In genomic region chrX:38564542-38565175, GRCm38 (mm10) we compare ENCODE assay signal across 8 mouse cellular contexts. TPM values are rescaled to one million over a fixed set of nuclear protein-coding genes. Genes with fewer than 3 reads are reported as not detected.
A peak's percentile ranks its signal among the peaks of the same experiment; 100 is the strongest.
DNase-seq lines count a peak whose midpoint lies in the region; ATAC-seq and TF ChIP-seq lines count a peak whose summit lies in the region.

No protein-coding gene starts in this region.

- no peak for TF ChIP-seq CTCF in CH12.LX (conservative IDR thresholded peaks at IDR 0.05 in 1 of 2, IDR thresholded peaks at IDR 0.05 in 1 of 2; ENCODE audit: low read depth in 2 of 2, low read length in 2 of 2)
- no peak for TF ChIP-seq CTCF in liver, postnatal 0 days (IDR thresholded peaks at IDR 0.05; ENCODE audit: low read depth)

- peaks cover 0 to 10% of the 10 kb centered on the region in 2 experiments for H3K36me3 ChIP-seq in CH12.LX (replicated peaks in 1 of 2; ENCODE audit: control insufficient read depth in 1 of 2, insufficient read depth in 1 of 2, low read length in 1 of 2)
- H3K36me3 ChIP-seq in forebrain, embryonic 12.5 days (replicated peaks), result 0 out of 2 replicates have a peak, but pooled peaks cover 5% of the 10 kb centered on the region
- H3K36me3 ChIP-seq in liver, postnatal 0 days (replicated peaks; ENCODE audit: insufficient read depth, low read length), result peaks cover 3% of the 10 kb centered on the region; the same call in 1 of the 2 replicates
- H3K36me3 ChIP-seq in neural tube, embryonic 14.5 days (ENCODE audit: control insufficient read depth, insufficient read depth, low read length), result no peaks in the 10 kb centered on the region

- TF ChIP-seq RAD21 in CH12.LX (IDR thresholded peaks at IDR 0.05; ENCODE audit: low read depth, low read length), result no peak

- H3K4me2 ChIP-seq in CH12.LX (ENCODE audit: insufficient read depth, low read depth, poor library complexity, severe bottlenecking), result no peak overlapping the region
- H3K4me2 ChIP-seq in forebrain, embryonic 12.5 days, result peak overlapping the region; percentile 62
- peak overlapping the region; percentile 80 for H3K4me2 ChIP-seq in liver, postnatal 0 days (ENCODE audit: low read depth, low read length)
- H3K4me2 ChIP-seq in neural tube, embryonic 14.5 days (ENCODE audit: low read depth, low read length), result peak overlapping the region; percentile 68

- peak overlapping the region; percentile 50 for H3K27ac ChIP-seq in CH12.LX (ENCODE audit: insufficient read depth, low read depth)
- H3K27ac ChIP-seq in forebrain, embryonic 12.5 days, result peak overlapping the region; percentile 88
- H3K27ac ChIP-seq in liver, postnatal 0 days (ENCODE audit: low read depth), result peak overlapping the region; percentile 98
- H3K27ac ChIP-seq in neural tube, embryonic 14.5 days (ENCODE audit: low read depth, low read length), result peak overlapping the region; percentile 78

- dilution Hi-C loops in CH12.LX (cut with MboI; ENCODE audit: extremely low pct_ligation_motif_present, extremely low pct_unique_long_range_greater_than_20kb, low sequenced_read_pairs), result no loop called here

- WGBS in forebrain, embryonic 12.5 days, result 11% methylated on average over 18 of the region's 52 CpGs
- WGBS in large intestine, adult 2 months, result 15% methylated on average over 48 of the region's 52 CpGs
- WGBS in liver, postnatal 0 days (ENCODE audit: insufficient replicate concordance), result 17% methylated on average over 32 of the region's 52 CpGs
- WGBS in neural tube, embryonic 14.5 days, result 10% methylated on average over 31 of the region's 52 CpGs

- TF ChIP-seq EP300 in CH12.LX (IDR thresholded peaks at IDR 0.05; ENCODE audit: low read length), result no peak
- no peak for TF ChIP-seq EP300 in liver, postnatal 0 days (IDR thresholded peaks at IDR 0.05; ENCODE audit: low read depth)

- H3K4me3 ChIP-seq in CH12.LX (replicated peaks in 1 of 3; ENCODE audit: low read depth in 2 of 3, low read length in 2 of 3, poor library complexity in 1 of 3), result peak overlapping the region; percentile 54 to 76 (median 63)
- peak overlapping the region; percentile 46 for H3K4me3 ChIP-seq in forebrain, embryonic 12.5 days (replicated peaks)
- peak overlapping the region; percentile 78 for H3K4me3 ChIP-seq in liver, postnatal 0 days (ENCODE audit: low read depth, low read length)
- H3K4me3 ChIP-seq in neural tube, embryonic 14.5 days (ENCODE audit: low read depth, low read length), result peak overlapping the region; percentile 47

- no peaks in the 10 kb centered on the region for H3K27me3 ChIP-seq in CH12.LX (replicated peaks)
- H3K27me3 ChIP-seq in forebrain, embryonic 12.5 days, result no peaks in the 10 kb centered on the region
- H3K27me3 ChIP-seq in liver, postnatal 0 days (ENCODE audit: insufficient read depth, low read length), result no peaks in the 10 kb centered on the region
- H3K27me3 ChIP-seq in neural tube, embryonic 14.5 days (ENCODE audit: control insufficient read depth, insufficient read depth, low read length), result no peaks in the 10 kb centered on the region

- in situ Hi-C loops in CH12.LX (cut with MboI; ENCODE audit: low pct_ligation_motif_present, low pct_unique_long_range_greater_than_20kb, low sequenced_read_pairs), result no loop called here

- H3K79me2 ChIP-seq in CH12.LX (replicated peaks; ENCODE audit: control insufficient read depth, extremely low read depth, insufficient read depth, poor library complexity, severe bottlenecking), result peaks cover 18% of the 10 kb centered on the region

- no peaks in the 10 kb centered on the region for H3K9me3 ChIP-seq in CH12.LX (replicated peaks; ENCODE audit: low read length)
- H3K9me3 ChIP-seq in forebrain, embryonic 12.5 days, result no peaks in the 10 kb centered on the region
- H3K9me3 ChIP-seq in liver, postnatal 0 days (ENCODE audit: low read length), result no peaks in the 10 kb centered on the region
- H3K9me3 ChIP-seq in neural tube, embryonic 14.5 days (ENCODE audit: control insufficient read depth, low read length), result no peaks in the 10 kb centered on the region

- ATAC-seq in forebrain, embryonic 12.5 days (ENCODE audit: low FRiP score), result peak; percentile 96
- ATAC-seq in liver, postnatal 0 days, result peak; percentile 93
- ATAC-seq in neural tube, embryonic 14.5 days (ENCODE audit: low read depth), result peak; percentile 96

- peak; percentile 57; the same call in 1 of the 2 replicates for TF ChIP-seq POLR2A in CH12.LX (IDR thresholded peaks at IDR 0.05; ENCODE audit: low read depth, low read length)

- DNase-seq in CH12.LX (ENCODE audit: extremely low read depth), result peak; percentile 77
- peak; percentile 57 for DNase-seq in c-Kit-positive CD71-positive TER-119-positive erythroid progenitor cells, embryonic 14.5 days (ENCODE audit: low spot score)
- DNase-seq in heart, postnatal 10 days, result peak; percentile 89
- DNase-seq in large intestine, adult 2 months (ENCODE audit: low read depth, low spot score), result peak; percentile 42
- peak; percentile 88 for DNase-seq in liver, postnatal 0 days
- peak; percentile 89 for DNase-seq in testis, postnatal 10 days (ENCODE audit: low spot score)

- H3K9ac ChIP-seq in CH12.LX (ENCODE audit: insufficient read depth, low read depth), result peak overlapping the region; percentile 78
- H3K9ac ChIP-seq in forebrain, embryonic 12.5 days, result peak overlapping the region; percentile 56
- H3K9ac ChIP-seq in liver, postnatal 0 days (replicated peaks), result peak overlapping the region; percentile 75
- peak overlapping the region; percentile 62 for H3K9ac ChIP-seq in neural tube, embryonic 14.5 days (replicated peaks; ENCODE audit: low read depth, low read length)

- peaks cover 0 to 1% of the 10 kb centered on the region in 2 experiments; a peak in 1 of 4 replicates for H3K4me1 ChIP-seq in CH12.LX (ENCODE audit: control insufficient read depth in 1 of 2, insufficient read depth in 2 of 2)
- H3K4me1 ChIP-seq in forebrain, embryonic 12.5 days, result peaks cover 6% of the 10 kb centered on the region; the same call in 1 of the 2 replicates
- no peaks in the 10 kb centered on the region for H3K4me1 ChIP-seq in liver, postnatal 0 days (ENCODE audit: insufficient read depth)
- H3K4me1 ChIP-seq in neural tube, embryonic 14.5 days (ENCODE audit: control insufficient read depth, insufficient read depth, low read length), result 0 out of 2 replicates have a peak, but pooled peaks cover 2% of the 10 kb centered on the region

- intact Hi-C loops in heart, postnatal 10 days (cut with DNase I), result loop anchor here (5.0 kb wide), 2 partner anchors 38 to 68 kb away; partner anchors contain the start of gene Mcts1

TF ChIP-seq in CH12.LX, 34 proteins besides CTCF, POLR2A, EP300 and RAD21 (continues in another document):
- peak; percentile 26 for TF ChIP-seq NELFE (IDR thresholded peaks at IDR 0.05; ENCODE audit: low read depth, low read length)
- TF ChIP-seq USF1 (IDR thresholded peaks at IDR 0.05; ENCODE audit: low read depth, low read length), result peak; percentile 84
- TF ChIP-seq NRF1 (IDR thresholded peaks at IDR 0.05; ENCODE audit: low read depth, low read length), result peak; percentile 54
- TF ChIP-seq TCF12 (IDR thresholded peaks at IDR 0.05; ENCODE audit: low read depth, low read length), result peak; percentile 41; the same call in 1 of the 2 replicates
- TF ChIP-seq MXI1 (IDR thresholded peaks at IDR 0.05; ENCODE audit: low read depth, low read length), result peak; percentile 51; the same call in 1 of the 2 replicates
- TF ChIP-seq ZC3H11A (IDR thresholded peaks at IDR 0.05; ENCODE audit: low read depth, low read length), result no peak
- no peak for TF ChIP-seq IRF4 (IDR thresholded peaks at IDR 0.05; ENCODE audit: low read depth, low read length)
- peak; percentile 56 for TF ChIP-seq USF2 (conservative IDR thresholded peaks at IDR 0.05; ENCODE audit: low read depth, low read length)
- no peak for TF ChIP-seq RCOR1 (conservative IDR thresholded peaks at IDR 0.05; ENCODE audit: low read depth, low read length)
- TF ChIP-seq BHLHE40 (IDR thresholded peaks at IDR 0.05; ENCODE audit: low read depth, low read length), result peak; percentile 88
- TF ChIP-seq PAX5 (IDR thresholded peaks at IDR 0.05; ENCODE audit: low read length), result no peak
- TF ChIP-seq MAX (IDR thresholded peaks at IDR 0.05; ENCODE audit: low read length), result peak; percentile 54; the same call in 1 of the 2 replicates
- TF ChIP-seq ELF1 (IDR thresholded peaks at IDR 0.05; ENCODE audit: low read depth, low read length), result peak; percentile 75
- no peak for TF ChIP-seq POLR2AphosphoS2 (IDR thresholded peaks at IDR 0.05; ENCODE audit: low read depth, low read length)
- TF ChIP-seq HCFC1 (IDR thresholded peaks at IDR 0.05; ENCODE audit: low read depth, low read length), result peak; percentile 56; the same call in 1 of the 2 replicates
- no peak; the same call in 1 of the 2 replicates for TF ChIP-seq MAZ (IDR thresholded peaks at IDR 0.05; ENCODE audit: low read depth, low read length)
- 0 out of 2 replicates have a peak, but pooled peaks have one; percentile 22 for TF ChIP-seq MYC (IDR thresholded peaks at IDR 0.05; ENCODE audit: low read depth, low read length)
- TF ChIP-seq CHD2 (IDR thresholded peaks at IDR 0.05; ENCODE audit: low read length), result peak; percentile 73; the same call in 1 of the 2 replicates
- TF ChIP-seq E2F4 (IDR thresholded peaks at IDR 0.05; ENCODE audit: insufficient replicate concordance, low read depth, low read length), result no peak
- TF ChIP-seq MAFK (IDR thresholded peaks at IDR 0.05; ENCODE audit: insufficient replicate concordance, low read length), result no peak
- no peak for TF ChIP-seq JUND (conservative IDR thresholded peaks at IDR 0.05; ENCODE audit: low read depth, low read length)

RNA-seq across cellular contexts. Expression of gene Cul4b, which starts 11.3 kb away (rescaled TPM):
- total RNA-seq in CH12.LX (2012; rRNA removed) (17.6 and 23.0 TPM in 2 replicates), CH12.LX (2014; rRNA removed) (34.7 and 41.1 TPM in 2 replicates)
- 31.7 and 37.6 TPM in 2 replicates for polyA plus RNA-seq in CH12.LX (2012; ENCODE audit: insufficient read length, low read depth)
- 35.5 and 37.4 TPM in 2 replicates for polyA plus RNA-seq in forebrain, embryonic 12.5 days (2016; fragmentation: Nextera tagmentation; extraction: Ambion mirVana)
- 10 to 100 TPM; 17.3 to 19.3 TPM for total RNA-seq in heart, postnatal 10 days (2021)
- polyA plus RNA-seq in large intestine, adult 2 months (2012; rRNA removed), result 1.6 and 3.1 TPM in 2 replicates
- polyA plus RNA-seq in liver, postnatal 0 days (2015; fragmentation: Nextera tagmentation; extraction: Ambion mirVana), result 6.3 and 7.2 TPM in 2 replicates
- polyA plus RNA-seq in neural tube, embryonic 14.5 days (2014; fragmentation: Nextera tagmentation; extraction: Ambion mirVana), result 23.1 and 26.4 TPM in 2 replicates

RNA-seq across cellular contexts. Expression of gene Mcts1, which starts 35.7 kb away (rescaled TPM):
- 48.5 and 61.3 TPM in 2 replicates for total RNA-seq in CH12.LX (2012; rRNA removed)
- total RNA-seq in CH12.LX (2014; rRNA removed), result 183 and 219 TPM in 2 replicates
- 62.2 and 86.5 TPM in 2 replicates for polyA plus RNA-seq in CH12.LX (2012; ENCODE audit: insufficient read length, low read depth)
- 98.6 and 105 TPM in 2 replicates for polyA plus RNA-seq in forebrain, embryonic 12.5 days (2016; fragmentation: Nextera tagmentation; extraction: Ambion mirVana)
- 10 to 100 TPM; 41.6 to 42.8 TPM for total RNA-seq in heart, postnatal 10 days (2021)
- 9.0 and 10.3 TPM in 2 replicates for polyA plus RNA-seq in large intestine, adult 2 months (2012; rRNA removed)
- 49.6 and 50.5 TPM in 2 replicates for polyA plus RNA-seq in liver, postnatal 0 days (2015; fragmentation: Nextera tagmentation; extraction: Ambion mirVana)
- polyA plus RNA-seq in neural tube, embryonic 14.5 days (2014; fragmentation: Nextera tagmentation; extraction: Ambion mirVana), result 217 and 235 TPM in 2 replicates

Comparison
In these comparisons a context has a peak if more than half of its experiments do, and no peak if none do; other contexts are left out.
1. Peak in every context shown above with its lines: DNase-seq, ATAC-seq, H3K4me3 ChIP-seq and H3K27ac ChIP-seq.